Mouse (Mus musculus): Measurements from ENCODE around the gene Grik3. TPM values are rescaled to one million over a fixed set of nuclear protein-coding genes. Genes with fewer than 3 reads are reported as not detected.

Grik3 gene
- under 1 TPM; 0.05 to 0.25 TPM for total RNA-seq (2021)

DNA sequence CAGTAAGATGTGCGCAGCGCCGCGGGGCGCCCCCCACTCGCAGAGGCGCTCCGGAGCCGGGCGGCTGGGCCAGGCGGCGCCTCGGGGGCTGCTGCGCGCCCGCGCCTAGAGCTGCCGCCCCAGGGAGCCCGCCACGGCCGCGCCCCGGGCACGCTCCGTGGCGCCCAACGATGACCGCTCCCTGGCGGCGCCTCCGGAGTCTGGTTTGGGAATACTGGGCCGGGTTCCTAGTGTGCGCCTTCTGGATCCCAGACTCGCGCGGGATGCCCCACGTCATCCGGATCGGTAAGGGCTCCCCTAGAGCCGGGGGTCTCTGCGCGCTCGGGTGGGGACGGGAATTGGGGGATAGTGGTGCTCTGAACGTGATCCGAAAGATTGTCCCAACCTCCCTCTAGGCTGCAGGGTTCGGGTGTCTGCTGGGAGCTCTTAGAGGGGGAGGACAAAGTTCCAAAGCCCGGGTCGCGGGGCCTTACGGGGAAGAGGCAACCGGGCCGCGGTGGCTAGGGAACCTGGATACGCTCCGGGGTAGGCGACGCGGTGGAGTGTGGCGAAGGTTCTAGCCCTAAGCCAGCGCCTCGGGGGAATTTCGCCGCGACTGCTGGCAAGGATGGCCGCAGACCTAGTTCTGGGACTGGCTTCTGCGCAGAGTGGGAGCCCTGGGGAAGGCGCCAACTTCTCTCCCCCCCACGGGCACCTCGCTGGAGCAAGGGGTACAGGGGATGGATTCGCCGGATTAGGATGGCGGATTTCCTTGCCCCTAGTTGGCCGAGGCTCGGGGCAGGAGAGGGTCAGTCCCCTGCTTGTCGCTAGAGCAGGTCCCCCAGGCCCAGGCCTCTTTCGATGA lies at the start of gene Grik3:
Gene Grik3 (plus strand): TSS at position 40 of the 844 bp plus-strand sequence.
- no peak for DNase-seq
- intact Hi-C loops (cut with DNase I), result loop anchor here (5.0 kb wide), 1 partner anchor 211 kb away; no protein-coding TSS in a partner anchor

DNA sequence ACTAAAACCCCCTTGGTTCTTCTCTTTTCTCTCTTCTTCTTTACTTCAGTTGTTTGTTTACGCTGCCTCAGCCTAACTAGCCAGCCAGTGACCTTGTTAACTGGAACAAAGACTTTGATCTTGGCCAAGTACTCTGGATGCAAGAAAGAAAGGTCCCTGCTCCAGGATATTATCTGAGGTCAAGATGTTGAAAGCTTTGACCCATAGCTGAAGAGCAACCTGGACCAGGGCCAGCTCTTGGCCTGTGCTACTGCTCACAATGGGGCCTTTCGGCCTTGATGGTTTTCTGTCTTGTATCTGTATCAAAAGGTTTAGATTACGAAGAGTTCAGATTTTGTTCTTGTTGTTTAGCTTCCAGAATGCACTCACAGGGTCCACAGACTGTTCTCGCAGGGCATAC lies 48.7 kb upstream of the Grik3 start:
- no peak for DNase-seq
- intact Hi-C loops (cut with DNase I), result no loop called here

DNA sequence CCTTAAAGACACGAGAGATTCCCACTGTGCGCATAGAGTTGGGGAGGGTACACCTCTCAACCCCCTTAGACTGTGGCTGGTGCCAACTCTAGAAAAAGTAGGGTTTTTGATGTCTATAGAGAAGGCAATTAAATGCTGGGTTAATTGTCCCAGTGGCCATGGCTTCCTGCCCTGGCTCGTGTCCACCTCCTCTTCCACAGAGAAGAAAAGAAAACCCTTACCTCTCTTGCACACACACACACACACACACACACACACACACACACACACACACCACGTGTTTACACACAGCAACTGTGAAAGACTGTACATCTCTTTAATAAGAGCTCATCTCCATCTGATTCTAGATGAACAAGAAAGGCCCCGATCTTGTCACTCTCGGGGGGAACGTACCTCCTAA lies 46.1 kb upstream of the Grik3 start:
- intact Hi-C loops (cut with DNase I), result no loop called here
- no peak for DNase-seq

DNA sequence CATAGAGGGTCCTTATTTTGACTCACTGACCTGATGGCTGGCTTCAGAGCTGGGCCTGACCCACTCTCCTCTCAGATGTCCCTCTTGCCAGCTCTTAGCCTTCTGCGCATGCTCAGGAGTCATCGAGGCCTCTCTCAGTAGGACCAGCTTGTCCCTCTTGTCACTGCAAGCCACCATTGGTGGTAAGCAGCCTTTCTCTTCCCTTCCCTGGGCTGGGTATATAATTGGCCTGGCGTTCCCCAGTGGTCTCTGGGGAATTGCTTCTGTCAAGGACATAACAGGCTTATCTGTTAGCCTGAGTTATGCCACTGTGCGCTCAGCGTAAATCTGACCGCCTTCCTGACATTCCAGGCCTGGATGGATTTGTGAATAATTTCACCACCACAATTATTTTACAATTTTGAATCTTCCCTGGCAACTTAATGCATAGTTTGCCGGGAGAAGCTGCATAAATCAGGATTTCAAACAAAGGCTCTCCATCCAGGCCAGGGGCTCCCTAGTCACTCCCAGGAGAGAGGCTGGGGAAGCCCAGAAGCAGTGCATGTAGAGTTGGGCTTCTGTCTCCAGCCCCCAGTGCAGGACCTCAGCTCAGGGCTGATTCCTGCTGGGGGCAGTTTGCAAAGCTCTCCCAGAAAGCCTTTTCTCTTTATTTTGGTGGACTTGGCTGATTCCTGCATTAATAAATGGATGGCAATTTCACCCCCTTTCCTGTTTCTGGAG lies 39.7 kb upstream of the Grik3 start:
- no peak for DNase-seq
- intact Hi-C loops (cut with DNase I), result no loop called here

DNA sequence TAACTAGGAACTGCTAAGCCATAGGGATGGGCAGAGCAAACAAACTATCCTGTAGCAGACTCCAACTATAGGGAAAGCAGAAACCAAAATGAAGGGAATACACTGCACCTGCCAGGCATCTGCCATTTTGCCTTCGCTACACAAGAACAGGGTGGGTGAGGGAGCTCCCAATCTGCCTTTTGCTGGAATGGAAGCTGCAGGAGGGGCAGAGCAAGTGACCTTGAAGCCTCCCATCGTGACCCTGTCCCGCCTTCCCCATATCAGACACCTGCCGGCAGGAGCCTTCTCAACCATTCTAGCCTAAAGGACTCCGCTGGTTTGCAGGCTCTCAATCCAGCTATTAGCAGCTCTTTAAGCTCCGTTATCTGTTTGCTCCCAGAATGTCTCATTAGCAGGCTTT lies 38.7 kb upstream of the Grik3 start:
- intact Hi-C loops (cut with DNase I), result no loop called here
- no peak for DNase-seq

DNA sequence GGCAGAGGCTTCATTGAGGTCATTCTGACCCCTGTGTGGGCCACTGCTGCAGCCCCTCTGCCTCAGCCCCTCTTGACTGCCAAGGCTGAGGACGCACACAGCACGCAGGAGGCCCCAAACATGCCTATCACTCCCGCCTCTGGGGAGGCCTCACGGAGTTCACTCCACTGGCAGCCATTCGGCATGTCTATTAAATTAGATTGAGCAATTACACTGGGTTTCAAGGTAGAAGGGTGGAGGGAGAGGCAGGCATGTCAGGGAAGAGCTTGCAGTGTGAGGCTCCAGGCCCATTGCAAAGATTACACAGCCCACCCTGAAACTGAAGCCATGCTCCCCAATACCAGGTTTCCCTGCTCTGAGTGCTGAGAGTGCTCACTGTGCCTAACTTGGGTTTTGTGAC lies 34.0 kb upstream of the Grik3 start:
- no peak for DNase-seq
- intact Hi-C loops (cut with DNase I), result no loop called here

DNA sequence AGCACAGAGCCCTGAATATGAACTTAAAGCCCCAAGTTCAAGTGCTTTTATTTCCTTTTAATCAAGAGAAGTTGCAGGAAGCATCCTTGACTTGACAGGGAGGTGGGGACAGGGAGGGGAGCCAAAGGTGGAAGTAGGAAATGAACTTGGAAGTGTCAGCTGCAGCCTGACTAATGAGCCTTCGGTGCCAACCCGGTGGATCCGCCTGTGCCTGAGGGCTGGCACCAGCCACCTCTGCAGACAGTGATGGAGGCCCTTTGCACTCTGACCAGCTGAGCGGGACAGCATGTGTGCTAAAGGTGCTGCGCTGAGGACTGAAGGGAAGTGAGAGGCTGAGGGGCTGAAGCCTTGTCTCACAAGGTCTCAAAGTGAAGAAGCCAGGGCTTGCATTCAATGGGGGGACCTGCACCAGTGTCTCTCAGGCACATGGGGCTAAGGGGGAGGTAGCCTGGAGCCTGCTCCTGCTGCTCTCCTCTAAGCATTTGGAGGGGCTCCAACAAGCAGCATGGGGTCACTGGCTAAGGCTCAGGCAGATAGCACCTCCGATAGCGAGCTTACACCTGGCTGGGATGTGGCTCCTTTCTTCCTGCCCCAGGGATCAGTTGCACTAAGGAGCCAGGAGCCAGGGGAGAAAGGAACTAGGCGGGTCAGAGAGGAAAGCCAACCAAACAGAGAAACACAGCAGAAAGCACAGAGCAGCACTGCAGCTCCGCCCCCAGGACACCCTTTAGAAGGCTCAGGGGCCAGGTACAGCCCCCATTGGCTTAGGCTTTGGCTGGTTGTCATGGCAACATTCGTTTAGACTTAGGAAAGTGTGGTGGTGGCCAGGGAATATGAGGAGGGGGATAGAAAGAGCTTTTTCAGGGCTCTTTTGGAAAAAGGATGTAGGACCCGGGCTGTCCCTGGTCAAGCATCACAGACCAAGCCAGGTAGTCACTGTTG lies 33.1 kb upstream of the Grik3 start:
- DNase-seq, result no peak
- intact Hi-C loops (cut with DNase I), result no loop called here

DNA sequence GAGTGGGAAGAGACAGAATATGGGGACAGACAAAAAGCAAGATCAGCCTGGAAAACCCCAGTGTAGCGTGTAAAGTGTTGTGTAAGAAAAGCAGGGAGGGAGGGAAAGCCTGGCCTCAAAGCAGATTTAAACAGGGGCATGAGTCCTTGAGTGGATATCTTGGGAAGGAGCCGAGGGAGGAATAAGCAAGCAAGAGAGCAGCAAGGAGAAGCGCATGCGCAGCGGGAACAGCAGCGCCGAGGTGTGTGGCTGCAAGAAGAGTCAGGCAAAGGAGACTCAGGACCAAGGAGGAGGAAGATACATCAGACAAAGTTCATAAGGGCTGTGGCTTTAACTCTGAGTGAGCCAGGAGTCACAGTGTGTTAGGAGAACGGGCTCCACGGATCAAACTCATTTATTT lies 30.7 kb upstream of the Grik3 start:
- no peak for DNase-seq
- intact Hi-C loops (cut with DNase I), result no loop called here

DNA sequence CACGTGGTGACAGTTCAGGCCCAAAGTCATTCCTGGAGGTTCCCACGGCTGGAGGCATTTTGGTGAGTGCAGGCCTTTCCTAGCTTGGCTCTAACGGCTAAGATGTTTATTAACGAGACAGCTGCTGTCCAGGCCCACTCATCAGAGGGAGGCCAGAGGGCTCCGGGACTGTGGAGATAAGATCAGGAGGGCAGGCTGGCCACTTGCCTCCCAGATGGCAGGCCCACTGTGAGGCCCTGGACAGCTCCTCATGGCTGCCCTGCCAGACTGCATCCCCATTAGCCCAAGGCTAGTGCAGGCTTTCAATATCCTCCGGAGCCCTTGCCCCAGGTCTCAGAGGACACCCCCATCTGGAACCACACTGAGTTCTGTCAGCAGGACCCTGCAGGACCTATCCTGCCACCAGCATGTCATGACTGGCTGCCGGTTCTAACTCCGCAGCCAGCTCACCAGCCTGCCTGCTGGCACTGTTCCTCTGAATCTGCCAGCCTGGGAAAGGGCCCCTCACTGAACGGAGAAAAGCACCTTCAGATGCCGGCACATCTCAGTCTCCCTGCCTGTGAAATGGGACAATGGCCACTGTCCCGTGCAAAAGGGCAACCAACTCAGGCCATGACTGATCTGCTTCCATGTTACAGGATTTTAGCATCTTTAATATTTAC lies 20.7 kb upstream of the Grik3 start:
- DNase-seq, result no peak
- intact Hi-C loops (cut with DNase I), result no loop called here

DNA sequence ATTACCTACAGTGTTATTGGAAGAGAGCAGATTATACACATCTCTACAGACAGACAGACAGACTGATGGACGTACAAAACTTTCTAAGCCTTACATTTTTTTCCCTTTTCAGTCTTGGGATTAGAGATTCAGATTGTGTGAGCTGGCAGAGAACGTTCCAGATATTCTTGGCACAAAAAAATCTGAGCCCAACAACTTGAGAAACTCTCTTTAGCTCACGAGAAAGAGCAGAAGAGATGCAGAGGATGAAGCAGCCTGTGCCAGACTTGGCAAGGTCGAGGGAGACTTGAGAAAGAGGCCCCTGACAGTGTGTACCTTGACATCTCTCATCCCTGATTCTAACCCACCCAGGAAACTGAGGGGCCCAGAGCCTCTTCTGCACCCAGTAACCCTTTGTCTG lies 15.6 kb upstream of the Grik3 start:
- intact Hi-C loops (cut with DNase I), result no loop called here

DNA sequence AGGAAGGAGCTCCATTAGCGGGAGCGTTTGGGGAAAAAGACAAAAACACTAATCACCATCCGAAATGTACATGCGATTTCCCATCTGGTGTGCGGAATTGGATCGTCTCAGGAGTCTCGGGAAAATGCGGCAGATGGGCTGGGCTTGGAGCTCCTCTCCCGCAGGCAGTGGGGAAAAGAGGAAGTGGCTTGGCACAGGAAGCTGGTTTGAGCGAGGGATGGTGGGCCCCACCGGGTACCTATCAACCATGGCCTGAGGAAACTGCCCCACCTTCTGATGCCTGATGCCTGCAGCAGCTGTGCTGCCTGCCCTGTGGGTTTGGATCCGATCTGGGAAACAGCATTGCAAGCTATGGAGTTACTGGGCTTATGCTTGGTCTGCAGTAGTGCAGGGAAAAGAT lies 12.4 kb upstream of the Grik3 start:
- no peak for DNase-seq
- intact Hi-C loops (cut with DNase I), result no loop called here

More for the DNA sequence above, 15.6 kb upstream of the Grik3 start:
- no peak for DNase-seq

DNA sequence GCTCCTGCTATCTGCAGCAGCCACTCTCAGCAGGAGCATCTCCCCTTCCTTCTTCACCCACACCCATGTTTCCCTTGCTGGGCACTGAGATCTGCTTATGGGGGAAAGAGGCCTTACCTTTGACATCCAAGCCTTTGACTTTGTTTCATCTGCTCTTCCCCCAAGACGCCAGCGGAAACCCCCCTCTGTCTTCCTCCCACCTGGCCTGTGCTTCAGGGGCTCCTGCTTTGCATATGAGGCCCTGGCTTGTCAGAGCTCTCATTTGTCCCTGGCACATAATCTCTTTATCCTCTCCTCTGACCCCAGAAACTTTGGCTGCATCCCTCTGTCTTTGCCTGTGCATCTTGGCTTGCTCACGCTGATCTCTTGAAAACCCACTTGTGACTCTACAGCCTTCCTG lies 9.2 kb upstream of the Grik3 start:
- intact Hi-C loops (cut with DNase I), result no loop called here

DNA sequence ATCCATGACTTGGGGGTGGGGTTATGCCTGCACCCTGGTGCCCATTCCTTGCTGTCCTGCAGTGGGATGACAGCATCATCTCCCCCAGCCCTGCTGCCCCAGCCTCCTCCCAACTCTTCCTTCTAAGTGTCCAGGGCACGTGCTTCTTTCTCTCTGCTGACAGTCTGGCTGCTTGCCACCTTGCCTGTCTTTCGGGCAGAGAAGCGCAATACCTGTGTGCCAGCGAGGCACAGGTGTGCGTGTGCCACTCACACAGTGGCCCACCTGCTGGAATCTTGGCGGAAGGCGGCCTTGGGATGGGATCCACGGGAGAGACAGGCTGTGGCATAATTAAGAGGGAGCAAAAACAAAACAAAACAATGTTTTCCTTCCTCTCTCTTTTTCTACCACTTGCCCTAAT lies 6.4 kb upstream of the Grik3 start:
- intact Hi-C loops (cut with DNase I), result no loop called here
- DNase-seq, result no peak

More for the DNA sequence above, 9.2 kb upstream of the Grik3 start:
- DNase-seq, result no peak

DNA sequence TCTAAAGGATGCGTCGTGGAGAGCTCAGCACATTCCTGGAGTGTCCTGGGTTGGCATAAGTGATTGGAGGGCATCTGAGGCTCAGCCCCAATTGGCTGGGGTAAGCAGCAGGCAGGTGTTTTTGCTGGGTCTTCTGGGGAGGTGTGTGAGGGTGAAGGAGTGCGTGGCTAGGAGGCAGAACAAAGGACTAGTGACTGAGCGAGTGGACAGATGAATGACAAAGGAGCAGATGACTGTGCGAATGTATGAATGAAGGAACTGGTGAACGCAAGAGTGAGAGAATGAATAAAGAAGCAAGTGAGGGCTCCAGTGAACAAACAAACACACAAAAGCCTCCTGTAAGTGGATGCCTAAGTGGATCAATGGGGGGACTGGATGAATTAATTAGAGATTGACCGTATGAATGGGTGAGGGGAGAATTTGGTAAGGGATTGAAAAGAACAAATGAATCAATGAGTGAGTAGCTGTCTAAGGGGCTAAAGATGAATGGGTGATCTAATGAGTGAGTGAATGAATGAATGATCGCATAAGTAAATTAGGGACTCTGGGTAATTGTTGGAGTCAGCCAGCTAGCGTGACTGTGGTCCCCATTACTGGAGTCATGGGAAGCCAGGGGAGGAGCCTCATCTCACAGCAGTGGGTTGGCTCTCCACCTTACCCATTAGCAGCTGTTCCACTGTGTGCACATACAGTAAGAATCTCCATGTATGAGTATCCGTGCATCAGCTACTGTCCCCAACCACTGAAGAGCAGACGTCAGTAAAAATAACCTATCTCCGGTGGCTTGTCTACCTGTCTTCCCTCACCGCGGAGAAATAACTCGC lies 4.9 kb upstream of the Grik3 start:
- intact Hi-C loops (cut with DNase I), result loop anchor here (2.0 to 5.0 kb wide), 2 partner anchors 365 to 437 kb away; no protein-coding TSS in a partner anchor
- no peak for DNase-seq

DNA sequence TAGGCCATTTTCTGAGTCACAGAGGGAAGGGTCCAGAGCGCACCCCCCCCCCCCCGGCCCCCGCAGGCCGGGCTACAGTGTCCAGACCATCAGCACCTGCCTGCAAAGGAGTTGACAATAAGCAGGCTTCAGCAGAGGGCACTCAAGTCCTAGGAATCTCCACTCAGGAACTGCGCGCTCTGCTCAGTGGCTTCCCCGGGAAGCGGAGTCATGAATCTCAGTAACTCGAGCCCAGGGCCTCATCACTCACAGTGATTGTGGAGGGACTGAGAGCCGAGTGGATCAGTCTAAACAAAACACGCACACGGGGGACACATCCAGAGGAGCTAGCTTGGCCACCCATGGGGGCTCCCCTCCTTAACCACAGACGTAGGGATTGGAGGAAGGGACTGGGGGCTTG lies 3.9 kb upstream of the Grik3 start:
- intact Hi-C loops (cut with DNase I), result loop anchor here (2.0 to 5.0 kb wide), 2 partner anchors 364 to 436 kb away; no protein-coding TSS in a partner anchor

DNA sequence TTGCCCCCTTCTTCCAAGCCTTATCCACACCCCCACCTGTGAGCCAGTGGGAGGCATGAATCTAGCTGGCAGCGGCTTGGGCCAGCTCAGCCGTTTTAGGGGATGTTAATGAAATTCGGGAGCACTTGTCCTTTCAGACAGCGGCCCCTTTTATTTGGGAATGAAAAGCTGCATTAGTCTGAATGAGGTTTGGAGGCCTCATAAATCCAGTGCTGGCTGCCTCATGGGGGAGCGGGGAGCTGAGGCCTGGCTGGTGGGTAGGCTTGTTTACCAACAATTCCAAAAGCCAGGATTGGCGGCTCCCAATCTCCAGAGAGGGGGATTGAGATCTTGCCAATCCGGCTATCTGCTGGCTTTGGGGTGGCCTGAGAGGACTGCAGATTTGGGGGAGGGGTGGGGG lies 3.5 kb upstream of the Grik3 start:
- no peak for DNase-seq
- intact Hi-C loops (cut with DNase I), result loop anchor here (2.0 to 5.0 kb wide), 2 partner anchors 364 to 435 kb away; no protein-coding TSS in a partner anchor

More for the DNA sequence above, 3.9 kb upstream of the Grik3 start:
- no peak for DNase-seq

DNA sequence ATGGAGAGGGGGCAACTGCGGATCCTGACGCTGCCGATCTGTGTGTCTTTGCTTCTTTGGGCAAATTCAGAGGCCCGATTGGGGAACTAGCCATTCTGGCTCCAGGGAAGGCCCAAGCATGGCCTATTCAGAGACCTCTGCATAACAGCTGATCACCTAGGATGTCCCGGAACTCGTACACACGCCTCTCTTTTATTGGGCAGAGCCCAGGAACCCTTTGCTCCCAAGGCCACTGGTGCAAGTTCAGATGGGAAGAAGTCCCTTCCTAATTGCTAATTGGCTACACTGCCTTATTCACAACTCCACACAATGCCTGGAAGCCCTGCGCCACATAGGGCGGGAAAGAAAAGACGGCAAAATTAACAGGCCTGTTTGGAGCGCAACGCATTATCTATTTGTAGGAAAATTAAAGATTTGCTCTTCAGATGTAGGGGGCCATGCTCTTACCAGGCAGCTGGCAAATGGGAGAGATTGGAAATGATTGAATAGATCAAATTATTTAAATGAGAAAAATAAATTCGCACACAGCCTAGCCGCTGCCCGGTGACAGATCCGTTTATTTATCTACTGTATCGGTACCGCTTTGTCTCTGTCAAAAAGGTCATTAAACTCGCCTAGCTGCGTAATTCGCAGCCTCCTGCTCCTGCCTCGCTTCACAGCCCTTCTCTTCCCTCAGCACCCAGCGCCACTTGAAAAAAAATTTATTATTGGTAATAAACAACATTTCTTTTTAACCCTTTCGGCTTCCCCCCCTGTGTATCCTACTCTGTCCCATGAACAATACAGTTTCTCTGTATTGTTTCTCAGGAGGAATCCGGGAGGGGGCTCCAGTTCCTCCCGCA lies 1.5 kb upstream of the Grik3 start:
- intact Hi-C loops (cut with DNase I), result loop anchor here (2.0 to 5.0 kb wide), 2 partner anchors 433 to 474 kb away; no protein-coding TSS in a partner anchor

More for the DNA sequence above, 1.5 kb upstream of the Grik3 start:
- no peak for DNase-seq
